Mouse (Mus musculus) heart, adult 2 months (tissue): ENCODE measurements at regions not wholly inside any gene's neighbourhood (a gene's known extent, or its start where the extent isn't known, plus 50 kb on each side); places are given as distances from the start of the nearest gene placed in this dataset.

Experiments used
- DNase-seq, 2 experiments: peaks; one replicate each; pipeline ENCODE4 v3.0.0; 2021
- H3K27ac ChIP-seq: fragments of 200-600 bp; 2 replicates; pipeline ENCODE4 v1.8.1; 2022
- H3K27me3 ChIP-seq: fragments of 200-500 bp; 2 replicates; pipeline ENCODE4 v1.6.1; 2012; ENCODE audit warnings: mild to moderate bottlenecking, low read length, inconsistent platforms, mixed read lengths; ENCODE audit not compliant: control insufficient read depth, insufficient read depth
- H3K36me3 ChIP-seq: fragments of 200-500 bp; 2 replicates; pipeline ENCODE4 v1.6.1; 2012; ENCODE audit warnings: low read length, inconsistent platforms; ENCODE audit not compliant: control insufficient read depth, insufficient read depth
- H3K4me1 ChIP-seq: fragments of 200-500 bp; 2 replicates; pipeline ENCODE4 v1.6.1; 2011; ENCODE audit warnings: low read length; ENCODE audit not compliant: control insufficient read depth, insufficient read depth
- H3K4me3 ChIP-seq: fragments of 200-600 bp; 2 replicates; pipeline ENCODE4 v1.8.1; 2022
- H3K79me2 ChIP-seq: fragments of 200-500 bp; replicated peaks from 2 replicates; pipeline ENCODE4 v1.6.1; 2012; ENCODE audit warnings: mild to moderate bottlenecking, inconsistent platforms, low read length, moderate library complexity, mixed read lengths; ENCODE audit not compliant: control insufficient read depth, insufficient read depth
- H3K9ac ChIP-seq: fragments of 200-500 bp; 2 replicates; pipeline ENCODE4 v1.6.1; 2012; ENCODE audit warnings: low read depth, mild to moderate bottlenecking, control low read depth, inconsistent platforms, low read length, mixed read lengths
- CTCF ChIP-seq: fragments of 200-600 bp; IDR thresholded peaks from 2 replicates; pipeline ENCODE4 v1.8.1; 2022; ENCODE audit warnings: antibody characterized with exemption, mild to moderate bottlenecking, moderate library complexity
- EP300 ChIP-seq: fragments of 200-500 bp; IDR thresholded peaks from 2 replicates; pipeline ENCODE4 v1.6.1; 2011; ENCODE audit warnings: low read depth, low read length, control low read depth; ENCODE audit not compliant: insufficient read depth
- POLR2A ChIP-seq: fragments of 200-500 bp; IDR thresholded peaks from 2 replicates; pipeline ENCODE4 v1.6.1; 2011; ENCODE audit warnings: mild to moderate bottlenecking, low read depth, low read length, control low read depth; ENCODE audit not compliant: insufficient read depth
- WGBS: fragments of 180-500 bp; shearing (Covaris S2); methylation state at CpG from one replicate; pipeline ENCODE4 v1.1.7; 2018; 5-methylcytosine and 5-hydroxymethylcytosine counted together
- intact Hi-C: fragments of 180-260 bp; cut with DNase I; formaldehyde crosslinking; loops from one replicate; pipeline ENCODE4 v1.15.1; 2025

DNA sequence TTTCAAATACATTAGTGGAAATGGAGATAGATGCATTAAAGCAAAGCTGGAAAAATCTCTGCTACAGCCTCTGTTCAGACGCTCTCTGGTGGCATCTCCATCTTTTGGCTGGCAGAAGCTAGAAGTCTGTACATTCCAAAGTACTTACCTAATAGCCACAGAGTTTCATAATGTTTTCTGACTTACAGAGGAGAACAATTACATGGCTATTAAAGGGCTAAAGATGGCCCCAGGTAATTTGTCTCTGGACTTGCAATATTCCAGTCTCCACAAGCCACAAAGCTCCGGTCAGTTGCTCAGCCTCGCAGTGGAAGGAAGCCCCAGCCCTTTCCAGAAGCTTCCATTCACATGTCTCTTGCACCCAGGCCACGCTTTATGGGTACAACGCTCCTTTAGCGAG lies 143.1 kb upstream of the Cpne8 start:
- H3K4me3 ChIP-seq, result no peak overlapping the region
- 88% methylated on average over 6 of the region's 6 CpGs for WGBS

DNA sequence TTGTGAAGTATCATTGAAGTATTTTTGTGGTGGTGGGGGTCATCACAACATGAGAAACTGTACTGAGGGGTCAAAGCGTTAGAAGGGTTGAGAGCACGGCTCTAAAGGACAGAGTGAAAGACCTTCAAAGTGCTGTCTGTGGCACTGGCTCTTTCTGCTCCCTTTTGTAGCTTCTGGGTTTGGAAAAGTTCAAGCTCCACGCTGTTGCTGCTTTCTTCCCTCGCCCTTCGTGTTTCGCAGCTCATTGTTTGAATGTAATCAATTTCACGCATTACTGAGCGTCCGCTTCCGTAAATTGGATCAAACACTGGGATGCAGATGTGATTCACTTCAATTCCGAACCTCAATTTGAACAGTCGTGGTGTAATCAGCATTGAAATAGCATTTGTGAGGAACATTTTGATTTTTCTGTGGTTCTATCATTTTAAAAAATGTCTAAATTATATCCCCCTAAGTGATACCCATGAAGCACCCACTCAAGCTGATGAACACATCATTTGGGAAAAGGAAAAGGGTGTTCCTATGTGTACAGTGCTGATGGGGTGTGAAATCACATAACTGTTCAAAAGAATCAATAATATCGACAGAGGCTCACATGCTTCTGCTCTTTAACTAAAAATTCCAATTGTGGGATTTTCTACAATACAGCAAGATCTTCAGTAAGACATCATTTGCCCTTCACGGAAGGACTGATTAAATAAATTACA lies 140.9 kb upstream of the Cpne8 start:
- Histone ChIP-seq H3K27me3 (no peaks in the 10 kb centered on the region), H3K4me1 (no peaks in the 10 kb centered on the region), H3K27ac (no peak overlapping the region), H3K4me3 (no peak overlapping the region), H3K36me3 (no peaks in the 10 kb centered on the region), H3K79me2 (no peaks in the 10 kb centered on the region), H3K9ac (no peak overlapping the region)
- WGBS, result 86% methylated on average over 14 of the region's 14 CpGs
- intact Hi-C loops, result no loop called here
- no peak for TF ChIP-seq CTCF
- no peak for DNase-seq

More for the DNA sequence above, 143.1 kb upstream of the Cpne8 start:
- TF ChIP-seq EP300 (no peak), CTCF (no peak), POLR2A (no peak)
- H3K27ac ChIP-seq, result no peak overlapping the region
- H3K4me1 ChIP-seq, result no peaks in the 10 kb centered on the region
- H3K9ac ChIP-seq, result no peak overlapping the region
- no peaks in the 10 kb centered on the region for H3K79me2 ChIP-seq
- DNase-seq, result no peak
- intact Hi-C loops, result no loop called here
- H3K36me3 ChIP-seq, result no peaks in the 10 kb centered on the region
- no peaks in the 10 kb centered on the region for H3K27me3 ChIP-seq

DNA sequence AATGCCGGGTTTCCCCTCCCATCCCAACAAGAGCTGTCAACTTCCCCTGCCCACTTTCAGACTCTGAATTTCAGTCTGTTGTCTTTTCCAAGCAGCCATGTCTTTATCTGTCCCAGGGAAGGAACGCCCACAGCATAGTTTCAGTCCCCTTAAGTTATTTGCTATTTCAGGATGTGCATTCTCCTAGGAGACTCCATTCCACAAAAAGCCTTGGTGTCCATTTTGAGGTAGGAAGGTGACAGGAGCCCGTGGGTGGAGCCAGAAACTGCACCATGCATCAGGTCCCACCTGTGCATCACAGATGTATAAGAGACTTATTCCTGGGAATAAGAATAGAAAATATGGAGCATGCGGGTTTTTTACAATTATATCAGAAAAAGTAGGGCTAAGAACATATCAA lies 138.9 kb upstream of the Cpne8 start:
- 47% methylated on average over 4 of the region's 4 CpGs for WGBS
- DNase-seq, result no peak
- no peaks in the 10 kb centered on the region for H3K36me3 ChIP-seq
- H3K27ac ChIP-seq, result no peak overlapping the region
- intact Hi-C loops, result no loop called here
- TF ChIP-seq EP300, result no peak
- no peak for TF ChIP-seq POLR2A
- no peak for TF ChIP-seq CTCF
- H3K79me2 ChIP-seq, result no peaks in the 10 kb centered on the region
- H3K4me1 ChIP-seq, result no peaks in the 10 kb centered on the region
- no peak overlapping the region for H3K9ac ChIP-seq
- H3K27me3 ChIP-seq, result no peaks in the 10 kb centered on the region
- H3K4me3 ChIP-seq, result no peak overlapping the region

DNA sequence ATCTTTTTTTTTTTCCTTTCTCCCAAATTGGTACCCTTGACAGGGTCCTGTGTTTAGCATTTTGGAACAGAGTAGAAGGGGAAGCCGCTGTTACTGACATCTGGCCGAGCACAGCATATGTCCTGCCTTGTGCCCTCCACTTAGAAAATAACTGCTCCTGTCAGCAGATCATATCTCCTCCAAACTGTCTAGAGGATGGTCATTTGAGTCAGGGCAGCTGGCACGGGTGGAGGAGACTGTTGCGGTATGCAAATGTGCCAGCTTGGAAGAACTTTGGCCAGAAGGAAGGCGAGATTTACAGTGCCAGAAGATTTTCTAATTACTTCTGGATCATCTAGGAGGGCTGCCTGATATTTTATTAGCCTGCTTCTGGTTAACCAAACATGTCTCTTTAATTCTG lies 134.7 kb upstream of the Cpne8 start:
- WGBS, result 37% methylated on average over 5 of the region's 5 CpGs

DNA sequence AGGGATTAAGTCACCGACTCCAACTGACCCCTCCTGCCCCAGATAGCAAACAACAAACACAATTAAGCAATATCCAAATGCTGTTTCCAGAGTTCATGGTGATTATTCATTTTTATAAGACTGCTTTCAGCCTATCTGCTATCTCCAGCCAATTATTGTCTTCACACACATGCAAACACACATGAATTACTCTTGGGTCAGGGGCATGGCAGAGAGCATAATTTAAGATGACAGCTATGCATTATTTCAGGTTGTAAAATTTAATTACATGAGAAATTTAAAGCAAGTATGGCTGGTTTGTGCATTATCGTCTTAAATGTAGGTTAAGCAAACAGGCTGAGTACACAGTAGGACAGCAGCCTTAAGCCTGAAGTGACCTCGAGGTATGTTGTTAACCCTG lies 131.1 kb upstream of the Cpne8 start:
- Histone ChIP-seq H3K27me3 (no peaks in the 10 kb centered on the region), H3K27ac (no peak overlapping the region), H3K36me3 (no peaks in the 10 kb centered on the region), H3K79me2 (no peaks in the 10 kb centered on the region), H3K4me3 (no peak overlapping the region), H3K4me1 (no peaks in the 10 kb centered on the region; the same call in 1 of the 2 replicates), H3K9ac (no peak overlapping the region)
- WGBS, result 70% methylated on average over 3 of the region's 3 CpGs
- intact Hi-C loops, result no loop called here
- TF ChIP-seq EP300, result no peak
- TF ChIP-seq POLR2A, result no peak
- TF ChIP-seq CTCF, result no peak
- no peak for DNase-seq

More for the DNA sequence above, 134.7 kb upstream of the Cpne8 start:
- H3K4me3 ChIP-seq, result no peak overlapping the region
- H3K27me3 ChIP-seq, result no peaks in the 10 kb centered on the region
- H3K4me1 ChIP-seq, result no peaks in the 10 kb centered on the region; the same call in 1 of the 2 replicates
- TF ChIP-seq CTCF (no peak), POLR2A (no peak), EP300 (no peak)
- H3K79me2 ChIP-seq, result no peaks in the 10 kb centered on the region
- no peak for DNase-seq
- H3K36me3 ChIP-seq, result no peaks in the 10 kb centered on the region
- H3K27ac ChIP-seq, result no peak overlapping the region
- intact Hi-C loops, result no loop called here
- H3K9ac ChIP-seq, result no peak overlapping the region

DNA sequence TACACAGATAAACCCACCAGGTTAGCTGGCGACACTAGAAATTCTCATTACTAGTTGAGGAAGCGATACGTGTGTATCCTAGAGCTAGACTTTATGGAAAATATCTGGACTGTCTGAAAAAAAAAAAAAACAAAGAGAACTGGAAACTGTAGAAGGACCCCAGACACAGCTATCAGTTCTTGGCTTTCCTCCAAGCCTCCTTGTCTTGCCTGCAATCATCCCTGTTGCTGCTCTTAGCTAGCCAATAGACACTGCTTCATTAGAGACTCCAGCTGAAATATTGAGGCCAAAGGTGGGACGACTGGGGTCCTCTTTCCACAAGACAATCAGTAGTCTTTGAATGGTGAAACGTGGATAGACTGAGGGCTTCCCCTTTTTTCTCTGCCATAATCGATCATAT lies 129.0 kb upstream of the Cpne8 start:
- TF ChIP-seq POLR2A, result no peak
- no peak for TF ChIP-seq CTCF
- no peak for TF ChIP-seq EP300
- WGBS, result 49% methylated on average over 6 of the region's 6 CpGs

More for the DNA sequence above, 129.0 kb upstream of the Cpne8 start:
- H3K27me3 ChIP-seq, result no peaks in the 10 kb centered on the region
- H3K4me3 ChIP-seq, result no peak overlapping the region
- no peaks in the 10 kb centered on the region for H3K36me3 ChIP-seq
- H3K4me1 ChIP-seq, result no peaks in the 10 kb centered on the region; the same call in 1 of the 2 replicates
- H3K9ac ChIP-seq, result no peak overlapping the region
- intact Hi-C loops, result no loop called here
- no peak for DNase-seq
- H3K27ac ChIP-seq, result no peak overlapping the region
- no peaks in the 10 kb centered on the region for H3K79me2 ChIP-seq
